Mouse (Mus musculus): ENCODE results near the gene Xrra1. TPM values are rescaled to one million over a fixed set of nuclear protein-coding genes. Genes with fewer than 3 reads are reported as not detected.

Gene Xrra1
- polyA plus RNA-seq, 1 experiment from 2014 or later, result 0.29 TPM

DNA sequence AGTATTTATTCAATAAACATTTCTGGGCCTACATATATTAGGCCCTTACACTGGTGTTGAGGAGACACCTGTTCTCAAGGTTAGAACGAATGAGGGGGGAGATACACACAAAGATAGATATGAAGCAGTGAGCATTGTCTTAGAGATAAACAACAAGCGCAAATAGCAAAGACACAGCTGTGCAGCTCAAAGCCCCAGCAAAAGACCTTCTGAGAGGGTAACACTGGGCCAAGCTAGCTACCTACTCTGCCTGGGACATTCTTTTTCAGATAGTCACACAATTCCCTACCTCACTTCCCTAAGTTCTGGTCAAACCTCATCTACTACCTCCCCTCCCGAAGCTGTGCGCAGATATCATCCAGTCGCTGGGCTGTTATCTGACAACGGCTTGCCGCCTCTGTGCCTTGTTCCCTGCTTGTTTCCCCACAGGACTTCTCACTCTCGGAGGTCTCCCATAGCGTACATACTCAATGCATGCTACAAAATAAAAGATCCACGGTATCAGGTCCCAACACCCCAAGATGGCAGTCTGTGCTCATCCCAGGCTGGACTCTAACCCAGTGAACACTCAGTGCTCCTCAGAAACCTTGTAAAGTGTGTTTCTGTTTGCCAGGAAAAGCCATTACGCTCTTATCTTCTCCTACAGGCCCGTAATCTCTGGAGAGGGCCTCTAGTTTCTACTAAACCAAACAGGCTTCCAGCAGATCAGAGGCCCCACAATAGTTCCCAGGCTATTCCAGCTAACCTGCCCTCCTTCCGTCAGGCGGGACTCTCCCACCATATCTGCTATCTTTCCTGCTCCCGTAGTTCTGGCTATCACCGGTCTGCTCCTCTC, 34.0 kb upstream of the Xrra1 start:
- Histone ChIP-seq H3K36me3 (ENCODE audit: control insufficient read depth, insufficient read depth, low read length) (no peaks in the 10 kb centered on the region), H3K4me2 (replicated peaks; ENCODE audit: low read depth, low read length) (no peak overlapping the region), H3K9me3 (ENCODE audit: control insufficient read depth, low read depth, low read length) (no peaks in the 10 kb centered on the region), H3K4me1 (ENCODE audit: control insufficient read depth, insufficient read depth, low read length) (peaks cover 4% of the 10 kb centered on the region; the same call in 1 of the 2 replicates), H3K9ac (replicated peaks; ENCODE audit: low read depth, low read length) (no peak overlapping the region), H3K27ac (ENCODE audit: low read length) (no peak overlapping the region), H3K27me3 (ENCODE audit: control insufficient read depth, insufficient read depth, low read length) (no peaks in the 10 kb centered on the region), H3K4me3 (ENCODE audit: low read depth, low read length) (no peak overlapping the region)
- ATAC-seq (ENCODE audit: insufficient number of reproducible peaks, insufficient read depth, low FRiP score, low read depth), result no peak
- 72% methylated on average over 16 of the region's 16 CpGs for WGBS

DNA sequence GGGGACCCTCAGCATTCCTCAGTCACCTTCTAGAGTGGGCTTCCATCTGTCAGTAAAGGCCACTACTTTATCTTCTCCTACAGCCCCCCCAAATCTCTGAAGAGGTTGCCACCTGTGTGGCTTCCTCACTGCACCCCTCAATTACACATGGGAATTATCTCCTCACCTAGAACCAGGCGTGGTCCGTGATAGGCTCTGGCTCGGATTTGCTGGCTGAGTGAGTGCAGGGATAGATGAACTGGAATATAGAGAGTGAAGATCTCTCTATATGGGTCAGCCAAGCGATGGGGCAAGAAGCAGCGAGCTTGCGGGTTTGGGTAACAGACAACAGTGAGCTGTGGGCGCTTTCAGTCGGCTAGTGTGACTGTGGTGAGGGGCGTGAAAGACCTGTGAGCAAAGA, 33.4 kb upstream of the Xrra1 start:
- ATAC-seq (ENCODE audit: insufficient number of reproducible peaks, insufficient read depth, low FRiP score, low read depth), result no peak
- H3K27ac ChIP-seq (ENCODE audit: low read length), result 0 out of 2 replicates have a peak overlapping the region, but pooled peaks have one; percentile 44
- no peak overlapping the region for H3K4me3 ChIP-seq (ENCODE audit: low read depth, low read length)
- H3K4me1 ChIP-seq (ENCODE audit: control insufficient read depth, insufficient read depth, low read length), result peaks cover 4% of the 10 kb centered on the region; the same call in 1 of the 2 replicates
- no peaks in the 10 kb centered on the region for H3K36me3 ChIP-seq (ENCODE audit: control insufficient read depth, insufficient read depth, low read length)
- no peaks in the 10 kb centered on the region for H3K27me3 ChIP-seq (ENCODE audit: control insufficient read depth, insufficient read depth, low read length)
- H3K4me2 ChIP-seq (replicated peaks; ENCODE audit: low read depth, low read length), result 0 out of 2 replicates have a peak overlapping the region, but pooled peaks have one; percentile 12
- H3K9me3 ChIP-seq (ENCODE audit: control insufficient read depth, low read depth, low read length), result no peaks in the 10 kb centered on the region
- no peak overlapping the region for H3K9ac ChIP-seq (replicated peaks; ENCODE audit: low read depth, low read length)
- WGBS, result 80% methylated on average over 9 of the region's 9 CpGs

DNA sequence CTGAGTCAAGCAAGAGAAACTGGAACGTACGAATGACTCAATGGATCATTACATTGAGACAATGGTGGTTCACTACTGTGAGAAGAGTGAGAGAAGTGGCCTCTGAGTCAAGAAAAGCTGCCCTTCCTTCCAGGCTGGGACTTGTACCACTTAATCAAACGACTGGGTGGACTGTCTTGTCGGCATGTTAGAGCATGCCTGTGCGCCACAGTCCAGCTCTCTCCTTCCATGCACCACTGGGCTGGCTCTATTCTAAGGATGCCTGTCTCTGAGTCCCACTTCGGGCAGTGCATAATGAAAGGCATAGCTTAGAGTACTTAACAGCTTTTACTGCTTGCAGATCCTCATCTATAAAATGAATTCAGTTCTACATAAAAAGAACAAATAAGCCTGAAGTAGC, 32.8 kb upstream of the Xrra1 start:
- H3K36me3 ChIP-seq (ENCODE audit: control insufficient read depth, insufficient read depth, low read length), result no peaks in the 10 kb centered on the region
- no peak overlapping the region for H3K4me2 ChIP-seq (replicated peaks; ENCODE audit: low read depth, low read length)
- no peak overlapping the region for H3K4me3 ChIP-seq (ENCODE audit: low read depth, low read length)
- no peak overlapping the region for H3K9ac ChIP-seq (replicated peaks; ENCODE audit: low read depth, low read length)
- 57% methylated on average over 6 of the region's 6 CpGs for WGBS
- H3K9me3 ChIP-seq (ENCODE audit: control insufficient read depth, low read depth, low read length), result no peaks in the 10 kb centered on the region
- H3K4me1 ChIP-seq (ENCODE audit: control insufficient read depth, insufficient read depth, low read length), result peaks cover 4% of the 10 kb centered on the region; the same call in 1 of the 2 replicates
- H3K27ac ChIP-seq (ENCODE audit: low read length), result no peak overlapping the region
- ATAC-seq (ENCODE audit: insufficient number of reproducible peaks, insufficient read depth, low FRiP score, low read depth), result no peak
- no peaks in the 10 kb centered on the region for H3K27me3 ChIP-seq (ENCODE audit: control insufficient read depth, insufficient read depth, low read length)

DNA sequence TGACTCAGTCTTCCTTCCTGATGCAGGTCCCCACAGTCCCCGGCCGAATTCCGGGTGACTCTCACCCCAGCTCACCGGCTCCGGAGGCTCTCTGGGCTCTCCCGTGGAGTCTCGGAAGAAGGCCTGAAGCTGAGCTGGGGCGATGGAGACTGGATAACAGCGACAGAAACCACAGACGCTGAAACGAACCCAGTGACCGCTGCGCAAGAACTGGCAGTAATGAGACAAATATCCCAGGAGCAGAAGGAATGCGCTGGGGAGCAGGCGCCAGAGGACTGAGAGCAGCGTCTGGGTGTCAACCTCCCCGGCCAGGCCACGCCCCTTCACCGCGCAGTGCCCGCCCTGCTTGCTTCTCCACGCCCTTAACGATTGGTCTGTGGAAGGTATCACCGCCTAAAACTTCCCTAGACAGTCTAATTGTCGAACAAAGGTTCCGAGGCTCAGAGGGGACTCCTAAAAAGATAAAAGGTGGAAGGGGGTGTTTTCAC, 30.8 kb upstream of the Xrra1 start, which contains the start of gene Neu3:
Gene Neu3, minus strand, starts transcription at position 335 of the 488 bp plus-strand sequence.
- under 1% methylated on average over 26 of the region's 26 CpGs for WGBS
- ATAC-seq (ENCODE audit: insufficient number of reproducible peaks, insufficient read depth, low FRiP score, low read depth), result peak; percentile 98
- Histone ChIP-seq H3K36me3 (ENCODE audit: control insufficient read depth, insufficient read depth, low read length) (no peaks in the 10 kb centered on the region), H3K4me2 (replicated peaks; ENCODE audit: low read depth, low read length) (peak within 1 kb of the TSS; percentile 59), H3K27ac (ENCODE audit: low read length) (peak within 1 kb of the TSS; percentile 89), H3K27me3 (ENCODE audit: control insufficient read depth, insufficient read depth, low read length) (no peaks in the 10 kb centered on the region), H3K4me1 (ENCODE audit: control insufficient read depth, insufficient read depth, low read length) (no peaks in the 10 kb centered on the region; the same call in 1 of the 2 replicates), H3K4me3 (ENCODE audit: low read depth, low read length) (peak within 1 kb of the TSS; percentile 49), H3K9ac (replicated peaks; ENCODE audit: low read depth, low read length) (peak within 1 kb of the TSS; percentile 45), H3K9me3 (ENCODE audit: control insufficient read depth, low read depth, low read length) (no peaks in the 10 kb centered on the region)

DNA sequence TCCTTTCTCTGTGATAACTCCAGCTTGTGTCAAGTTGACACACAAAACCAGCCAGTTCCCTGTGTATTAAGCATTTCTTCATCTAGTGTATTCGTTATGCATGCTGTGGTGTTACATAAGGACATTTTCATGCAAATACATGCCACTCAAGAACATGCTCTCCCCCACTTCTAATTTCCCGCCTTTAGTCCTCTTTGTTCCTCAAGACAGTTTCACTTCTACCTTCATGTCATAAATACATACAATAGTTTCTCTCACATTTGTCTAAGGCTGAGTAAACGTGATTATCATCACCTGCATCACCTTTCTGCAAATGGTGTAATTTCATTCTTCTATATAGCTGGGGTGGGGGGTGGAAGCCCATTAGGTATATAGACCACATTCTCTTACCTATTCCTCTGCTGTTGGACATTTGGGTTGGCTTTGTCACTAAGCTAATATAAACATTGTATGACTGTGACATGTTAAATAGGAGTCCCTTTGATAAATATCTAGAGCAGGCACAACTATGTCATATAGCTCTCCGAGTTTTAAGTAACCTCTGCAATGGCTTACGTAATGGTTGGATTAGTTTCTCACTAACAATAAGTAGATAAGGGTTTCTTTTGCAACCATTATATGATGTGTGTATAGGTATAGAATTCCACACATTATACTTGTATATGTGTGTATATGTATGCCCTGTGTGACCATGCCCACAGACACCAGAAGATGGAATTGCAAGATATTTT, 25.6 kb upstream of the Xrra1 start:
- no peak overlapping the region for H3K4me2 ChIP-seq (replicated peaks; ENCODE audit: low read depth, low read length)
- no peak for ATAC-seq (ENCODE audit: insufficient number of reproducible peaks, insufficient read depth, low FRiP score, low read depth)
- no peak overlapping the region for H3K9ac ChIP-seq (replicated peaks; ENCODE audit: low read depth, low read length)
- peaks cover 10% of the 10 kb centered on the region for H3K4me1 ChIP-seq (ENCODE audit: control insufficient read depth, insufficient read depth, low read length)
- H3K36me3 ChIP-seq (ENCODE audit: control insufficient read depth, insufficient read depth, low read length), result peaks cover 6% of the 10 kb centered on the region; the same call in 1 of the 2 replicates
- H3K27me3 ChIP-seq (ENCODE audit: control insufficient read depth, insufficient read depth, low read length), result no peaks in the 10 kb centered on the region
- H3K4me3 ChIP-seq (ENCODE audit: low read depth, low read length), result no peak overlapping the region
- H3K9me3 ChIP-seq (ENCODE audit: control insufficient read depth, low read depth, low read length), result no peaks in the 10 kb centered on the region
- 77% methylated on average over 5 of the region's 5 CpGs for WGBS
- no peak overlapping the region for H3K27ac ChIP-seq (ENCODE audit: low read length)

DNA sequence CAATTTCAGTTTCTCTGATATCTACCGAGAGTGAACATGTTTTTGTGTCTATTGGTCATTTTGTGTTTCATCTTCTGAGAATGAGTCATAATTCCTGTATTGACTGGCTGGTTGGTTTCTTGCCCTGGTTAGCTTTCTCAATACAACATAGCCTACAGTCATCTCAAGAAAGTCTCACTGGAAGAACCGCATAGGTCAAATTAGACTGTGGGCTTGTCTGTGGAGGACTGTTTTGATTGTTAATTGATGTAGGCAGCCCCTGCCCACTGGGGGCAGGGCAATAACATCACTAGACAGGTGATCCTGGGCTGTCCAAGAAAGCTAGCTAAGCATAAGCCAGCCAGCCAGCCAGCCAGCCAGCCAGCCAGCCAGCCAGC, 25.1 kb upstream of the Xrra1 start:
- ATAC-seq (ENCODE audit: insufficient number of reproducible peaks, insufficient read depth, low FRiP score, low read depth), result no peak
- H3K4me1 ChIP-seq (ENCODE audit: control insufficient read depth, insufficient read depth, low read length), result peaks cover 13% of the 10 kb centered on the region
- no peak overlapping the region for H3K4me3 ChIP-seq (ENCODE audit: low read depth, low read length)
- H3K27me3 ChIP-seq (ENCODE audit: control insufficient read depth, insufficient read depth, low read length), result no peaks in the 10 kb centered on the region
- H3K9me3 ChIP-seq (ENCODE audit: control insufficient read depth, low read depth, low read length), result no peaks in the 10 kb centered on the region
- 82% methylated on average over 2 of the region's 2 CpGs for WGBS
- H3K4me2 ChIP-seq (replicated peaks; ENCODE audit: low read depth, low read length), result no peak overlapping the region
- H3K27ac ChIP-seq (ENCODE audit: low read length), result no peak overlapping the region
- H3K9ac ChIP-seq (replicated peaks; ENCODE audit: low read depth, low read length), result no peak overlapping the region
- H3K36me3 ChIP-seq (ENCODE audit: control insufficient read depth, insufficient read depth, low read length), result peaks cover 11% of the 10 kb centered on the region; the same call in 1 of the 2 replicates

DNA sequence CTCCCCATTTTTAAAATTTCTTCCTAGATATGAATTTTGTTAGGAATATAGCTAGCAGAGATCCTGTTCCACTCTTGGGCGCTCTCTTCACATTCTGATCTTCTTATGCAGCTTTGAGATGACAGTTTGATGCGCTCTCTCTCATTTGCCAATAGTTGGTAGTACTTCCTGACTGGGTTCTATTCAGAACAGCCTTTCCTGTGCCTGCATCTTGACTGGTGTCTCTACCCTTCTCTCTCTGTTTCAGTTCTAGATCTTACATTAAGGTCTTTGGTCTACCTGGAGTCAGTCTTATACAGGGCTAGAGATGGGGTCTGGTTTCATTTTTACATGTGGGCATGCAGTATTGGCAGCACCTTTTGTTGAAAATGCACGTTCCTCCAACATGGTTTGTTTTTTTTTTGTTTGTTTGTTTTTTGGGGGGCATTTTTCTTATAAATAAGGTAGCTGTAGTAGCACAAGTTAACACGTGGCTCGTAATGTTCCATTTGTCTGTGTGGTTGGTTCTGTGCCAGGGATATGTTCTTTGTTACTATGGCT, 24.5 kb upstream of the Xrra1 start:
- Histone ChIP-seq H3K9ac (replicated peaks; ENCODE audit: low read depth, low read length) (no peak overlapping the region), H3K4me2 (replicated peaks; ENCODE audit: low read depth, low read length) (no peak overlapping the region), H3K36me3 (ENCODE audit: control insufficient read depth, insufficient read depth, low read length) (peaks cover 15% of the 10 kb centered on the region; the same call in 1 of the 2 replicates), H3K27ac (ENCODE audit: low read length) (no peak overlapping the region), H3K4me3 (ENCODE audit: low read depth, low read length) (no peak overlapping the region), H3K4me1 (ENCODE audit: control insufficient read depth, insufficient read depth, low read length) (peaks cover 13% of the 10 kb centered on the region), H3K9me3 (ENCODE audit: control insufficient read depth, low read depth, low read length) (no peaks in the 10 kb centered on the region), H3K27me3 (ENCODE audit: control insufficient read depth, insufficient read depth, low read length) (no peaks in the 10 kb centered on the region)
- WGBS, result 85% methylated on average over 5 of the region's 5 CpGs
- no peak for ATAC-seq (ENCODE audit: insufficient number of reproducible peaks, insufficient read depth, low FRiP score, low read depth)

DNA sequence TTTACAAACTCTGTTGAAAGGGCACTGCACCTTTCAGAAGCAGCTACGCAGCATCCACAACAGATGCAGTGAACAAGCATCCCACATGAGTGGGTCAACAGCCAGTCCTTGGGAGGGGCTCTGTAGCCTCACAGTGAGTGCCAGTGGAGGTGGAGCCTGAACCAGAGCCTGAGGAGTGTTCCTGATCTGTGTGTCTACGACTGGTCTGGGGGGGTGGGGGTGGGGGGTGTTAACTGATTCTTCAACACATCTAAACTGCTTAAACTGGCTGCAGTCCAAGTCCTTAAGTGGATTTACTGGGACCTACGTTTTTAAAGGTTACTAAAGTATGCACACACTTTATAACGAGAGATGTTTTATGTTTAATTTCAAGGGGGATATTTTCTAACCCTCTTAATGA, 22.1 kb upstream of the Xrra1 start:
- peaks cover 24% of the 10 kb centered on the region; the same call in 1 of the 2 replicates for H3K36me3 ChIP-seq (ENCODE audit: control insufficient read depth, insufficient read depth, low read length)
- no peaks in the 10 kb centered on the region for H3K27me3 ChIP-seq (ENCODE audit: control insufficient read depth, insufficient read depth, low read length)
- H3K4me1 ChIP-seq (ENCODE audit: control insufficient read depth, insufficient read depth, low read length), result peaks cover 13% of the 10 kb centered on the region
- no peak overlapping the region for H3K4me2 ChIP-seq (replicated peaks; ENCODE audit: low read depth, low read length)
- 36% methylated on average over 4 of the region's 4 CpGs for WGBS
- no peak overlapping the region for H3K4me3 ChIP-seq (ENCODE audit: low read depth, low read length)
- no peak overlapping the region for H3K9ac ChIP-seq (replicated peaks; ENCODE audit: low read depth, low read length)
- H3K27ac ChIP-seq (ENCODE audit: low read length), result peak overlapping the region; percentile 61; the same call in 1 of the 2 replicates
- ATAC-seq (ENCODE audit: insufficient number of reproducible peaks, insufficient read depth, low FRiP score, low read depth), result peak; percentile 61; the same call in 1 of the 2 replicates
- H3K9me3 ChIP-seq (ENCODE audit: control insufficient read depth, low read depth, low read length), result no peaks in the 10 kb centered on the region

Data from stomach, embryonic 14.5 days (tissue).